Mouse (Mus musculus): ENCODE measurements around the gene Tceanc. TPM values are rescaled to one million over a fixed set of nuclear protein-coding genes. Genes with fewer than 3 reads are reported as not detected.
"Not testable (repeated sequence)": the region's sequence is repeated elsewhere in the genome, so short reads cannot be mapped to it uniquely, and the experiment has no call there.

Gene Tceanc
- total RNA-seq (2021) = 1 to 10 TPM; 2.0 to 2.9 TPM
- long read RNA-seq, experiment 1, full-length matches to known transcripts = 3 of 3 reads
- long read RNA-seq, experiment 1, partial matches to known transcripts = 0 of 3 reads
- long read RNA-seq, experiment 1, other reads (novel, unspliced or antisense) = 0 of 3 reads
- long read RNA-seq, experiment 2, full-length matches to known transcripts = 3 of 3 reads
- long read RNA-seq, experiment 2, partial matches to known transcripts = 0 of 3 reads
- long read RNA-seq, experiment 2, other reads (novel, unspliced or antisense) = 0 of 3 reads

DNA sequence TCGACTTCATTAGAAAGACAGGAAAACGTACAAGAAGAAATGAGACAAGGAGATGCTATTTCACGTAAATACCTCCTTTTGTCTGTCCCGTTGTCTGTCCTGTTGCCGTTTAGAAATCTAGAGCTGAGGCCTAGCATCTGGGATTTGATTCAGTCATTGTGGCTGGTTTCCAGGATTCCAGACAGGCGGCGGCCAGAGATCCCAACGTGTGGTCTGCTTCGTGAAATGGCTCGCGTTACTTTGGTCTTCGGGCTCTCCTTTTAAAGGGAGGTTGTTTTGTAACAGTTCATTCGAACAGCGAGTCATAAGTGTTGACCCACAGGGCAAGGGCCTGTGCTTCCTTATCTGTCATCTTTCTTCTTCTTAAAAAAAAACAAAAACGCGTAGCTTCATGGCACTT is at the start of gene Tceanc:
Tceanc (minus strand) TSS at position 223 of the 400 bp plus-strand sequence.
- no peak for DNase-seq
- intact Hi-C loops (cut with DNase I) = loop anchor here (10.0 kb wide), 1 partner anchor 716 kb away; no protein-coding TSS in a partner anchor

DNA sequence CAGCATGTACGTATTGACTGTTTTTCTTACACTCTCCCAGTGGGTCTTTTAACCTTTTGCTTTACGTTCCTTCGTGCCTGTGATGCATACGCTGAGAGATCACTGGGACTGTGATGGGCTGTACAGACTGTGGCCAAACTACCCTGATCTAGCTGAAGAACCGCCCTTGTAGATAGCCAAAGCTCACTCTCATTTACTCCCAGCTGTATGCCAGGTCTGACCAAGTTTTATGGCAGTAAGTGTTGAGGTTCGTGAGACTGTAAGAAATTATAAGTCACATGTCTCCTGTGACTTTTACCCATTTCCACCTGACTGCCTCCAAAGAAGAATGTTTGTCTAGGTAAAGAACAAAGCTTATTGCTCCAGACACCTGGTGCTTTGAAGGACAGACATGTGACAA is 47.6 kb upstream of the Tceanc start:
- intact Hi-C loops (cut with DNase I) = no loop called here

DNA sequence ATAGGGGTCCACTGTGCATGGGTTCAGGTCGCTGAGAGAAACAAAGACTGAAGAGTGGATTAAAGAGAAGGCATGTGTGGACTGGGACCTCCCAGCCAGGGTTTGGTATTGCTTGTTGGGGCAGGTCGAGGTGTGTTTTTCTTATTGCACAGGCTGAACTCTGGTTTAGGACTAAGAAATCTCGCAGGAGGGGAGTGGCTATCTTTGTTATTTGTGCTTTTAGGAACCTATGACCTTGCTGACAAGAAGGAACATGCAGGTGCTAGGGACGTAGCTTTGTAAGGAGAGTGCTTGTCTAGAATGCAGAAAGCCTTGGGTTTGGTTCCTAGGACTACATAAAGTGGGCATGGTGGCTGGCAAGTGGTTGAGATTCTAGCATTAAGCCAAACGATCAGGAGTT is 47.0 kb upstream of the Tceanc start:
- intact Hi-C loops (cut with DNase I) = no loop called here
- DNase-seq = no peak

More for the DNA sequence above, 47.6 kb upstream of the Tceanc start:
- DNase-seq = no peak

DNA sequence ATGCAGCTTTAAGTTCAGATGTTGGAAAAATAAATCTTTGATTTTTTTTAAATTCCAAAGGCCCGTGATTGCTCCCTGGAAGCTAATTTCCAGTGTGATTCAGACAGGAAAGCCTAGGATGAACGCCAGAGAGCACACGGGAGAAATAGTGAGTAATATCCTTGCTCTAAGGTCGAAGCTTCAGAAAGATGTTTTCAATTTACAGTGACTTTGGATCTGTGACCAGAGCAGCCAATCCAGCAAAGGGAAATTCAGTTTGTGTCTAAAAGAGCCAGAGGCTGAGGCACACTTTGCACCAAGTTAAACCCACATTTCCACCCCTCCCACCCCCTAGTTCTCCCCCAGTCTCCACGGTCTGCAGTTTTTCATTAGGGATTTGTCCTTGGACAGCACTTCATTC is 46.5 kb upstream of the Tceanc start:
- no peak for DNase-seq
- intact Hi-C loops (cut with DNase I) = no loop called here

DNA sequence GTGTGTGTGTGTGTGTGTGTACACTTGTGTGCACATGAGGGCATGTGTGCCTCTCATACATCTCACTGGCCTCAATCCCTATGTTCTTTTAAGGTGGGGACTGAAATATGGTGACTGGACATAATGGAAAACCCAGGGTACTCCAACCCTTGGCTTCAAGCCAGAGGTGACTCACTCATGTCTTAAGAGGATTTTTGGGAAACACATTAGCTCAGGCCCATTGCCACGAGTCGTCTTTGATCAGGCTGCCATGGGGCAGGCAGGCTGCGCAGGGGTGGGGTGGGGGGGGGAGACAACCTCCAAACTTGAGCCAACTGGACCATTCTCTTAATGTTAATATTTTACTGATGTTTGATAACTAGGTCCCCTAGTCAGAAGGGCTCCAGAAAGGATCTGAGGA is 41.0 kb upstream of the Tceanc start:
- intact Hi-C loops (cut with DNase I) = no loop called here
- DNase-seq = no peak

DNA sequence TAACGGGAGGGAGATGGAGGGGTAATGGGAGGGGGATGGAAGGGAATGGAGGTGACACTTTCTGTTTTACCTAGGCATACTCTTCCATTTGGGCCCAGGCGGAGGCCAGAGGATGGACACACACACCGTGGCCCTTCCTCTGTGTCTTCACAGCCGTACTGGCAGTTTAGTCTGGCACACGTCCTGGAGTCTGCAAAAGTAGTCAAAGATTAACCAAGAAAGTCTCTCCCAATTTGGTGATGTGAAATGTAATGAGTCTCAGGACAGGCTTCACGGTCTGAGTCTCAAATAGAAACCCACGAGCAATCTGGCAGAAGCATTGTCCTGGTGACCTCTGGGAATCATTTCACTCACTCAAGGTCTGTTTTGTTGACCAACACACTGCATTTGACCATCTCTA is 34.0 kb upstream of the Tceanc start:
- DNase-seq = no peak
- intact Hi-C loops (cut with DNase I) = no loop called here

DNA sequence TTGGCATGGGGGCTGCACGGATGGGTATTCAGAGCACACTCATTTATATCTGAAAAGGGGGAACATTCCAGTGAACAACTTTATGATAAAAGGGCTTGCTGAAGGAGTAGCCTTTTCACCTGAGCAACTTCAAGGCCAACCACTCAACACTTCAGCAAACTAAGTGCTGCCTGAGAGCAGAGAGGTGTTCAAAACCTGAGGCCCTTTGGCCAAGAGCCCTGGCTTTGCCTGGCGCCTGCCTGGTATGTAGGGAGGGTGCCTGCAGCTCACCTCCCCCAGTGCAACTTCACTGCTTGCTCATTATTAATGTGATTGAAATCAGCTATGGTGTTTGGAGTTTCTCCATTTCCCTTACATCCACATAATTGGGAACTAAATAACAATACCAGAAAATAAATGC is 28.1 kb upstream of the Tceanc start:
- intact Hi-C loops (cut with DNase I) = no loop called here
- no peak for DNase-seq

DNA sequence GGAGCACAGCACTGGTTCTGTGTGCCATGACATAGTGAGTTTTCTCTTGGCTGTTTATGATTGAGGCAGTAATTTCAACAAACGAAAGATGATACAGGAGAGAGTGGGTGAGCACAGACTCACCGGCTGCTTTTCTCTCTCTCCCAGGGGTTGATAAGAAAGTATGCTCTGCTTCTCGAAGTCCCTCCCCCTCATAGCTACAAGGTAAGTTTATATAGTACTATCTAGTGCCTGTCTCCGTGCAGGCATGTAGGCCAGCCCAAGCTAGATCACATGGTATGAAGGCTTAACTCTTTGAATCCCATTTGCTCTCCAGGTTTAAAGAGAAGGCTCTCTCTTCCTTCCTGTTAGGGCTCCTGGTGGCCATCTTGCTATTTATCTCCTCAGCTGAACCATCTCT is 16.8 kb upstream of the Tceanc start:
- no peak for DNase-seq
- intact Hi-C loops (cut with DNase I) = no loop called here

DNA sequence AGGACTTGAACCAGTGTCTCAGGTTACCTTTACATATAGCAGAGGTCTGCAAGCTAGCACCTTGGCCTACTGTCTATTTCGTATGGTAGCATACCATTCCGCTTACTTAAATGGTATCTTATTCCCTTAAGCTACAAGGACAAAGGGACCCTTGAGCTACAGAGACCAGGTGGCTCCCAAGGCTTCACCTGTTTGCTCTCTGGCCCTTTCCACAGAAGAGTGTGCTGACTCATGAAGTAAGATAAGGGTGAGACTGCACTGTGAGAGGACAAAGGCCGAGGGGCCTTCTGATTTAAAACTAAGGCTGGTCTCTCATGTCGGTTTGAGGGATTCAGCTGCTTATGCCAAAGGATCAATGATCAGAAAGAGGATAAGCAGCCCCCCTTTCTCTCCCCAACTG is 15.1 kb upstream of the Tceanc start:
- intact Hi-C loops (cut with DNase I) = no loop called here

DNA sequence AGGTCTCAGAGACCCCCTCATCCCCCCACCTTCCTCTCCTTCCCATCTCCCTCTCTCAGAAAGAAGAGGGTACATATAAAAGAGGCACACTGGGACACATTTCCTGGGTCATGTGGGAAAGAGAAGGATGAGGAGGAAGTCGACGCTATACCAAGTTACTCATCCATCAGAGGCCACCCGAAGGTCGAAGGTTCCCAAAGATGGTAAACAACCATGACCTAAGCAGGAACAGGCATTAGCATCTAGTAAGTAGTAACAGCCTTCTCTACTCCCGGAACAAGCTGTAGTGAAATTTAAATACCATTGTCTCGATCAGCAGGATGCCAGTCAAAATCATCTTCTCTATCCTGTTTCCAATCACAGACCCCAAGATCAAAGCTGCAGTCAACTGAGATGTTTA is 13.3 kb upstream of the Tceanc start:
- no peak for DNase-seq
- intact Hi-C loops (cut with DNase I) = no loop called here

More for the DNA sequence above, 15.1 kb upstream of the Tceanc start:
- no peak for DNase-seq

DNA sequence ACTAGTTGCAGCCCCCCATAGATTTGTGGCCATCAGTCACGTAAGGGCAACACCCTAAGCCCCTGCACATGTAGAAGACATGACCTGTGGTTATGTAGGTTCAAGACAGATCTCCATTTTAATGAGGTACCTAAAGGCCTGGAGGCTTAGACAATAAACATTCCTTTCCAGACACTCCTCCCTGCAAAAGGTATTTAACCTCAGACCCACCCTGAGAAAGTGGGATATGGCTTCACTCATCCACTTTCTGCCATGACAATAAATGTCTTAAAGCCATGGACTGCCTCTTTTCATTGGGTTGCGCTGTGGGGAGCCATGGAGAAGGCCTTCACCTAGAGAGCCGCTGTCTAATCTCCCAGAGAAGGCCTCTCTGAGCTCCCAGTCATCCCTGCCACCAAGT is 9.8 kb upstream of the Tceanc start:
- DNase-seq = no peak
- intact Hi-C loops (cut with DNase I) = no loop called here

DNA sequence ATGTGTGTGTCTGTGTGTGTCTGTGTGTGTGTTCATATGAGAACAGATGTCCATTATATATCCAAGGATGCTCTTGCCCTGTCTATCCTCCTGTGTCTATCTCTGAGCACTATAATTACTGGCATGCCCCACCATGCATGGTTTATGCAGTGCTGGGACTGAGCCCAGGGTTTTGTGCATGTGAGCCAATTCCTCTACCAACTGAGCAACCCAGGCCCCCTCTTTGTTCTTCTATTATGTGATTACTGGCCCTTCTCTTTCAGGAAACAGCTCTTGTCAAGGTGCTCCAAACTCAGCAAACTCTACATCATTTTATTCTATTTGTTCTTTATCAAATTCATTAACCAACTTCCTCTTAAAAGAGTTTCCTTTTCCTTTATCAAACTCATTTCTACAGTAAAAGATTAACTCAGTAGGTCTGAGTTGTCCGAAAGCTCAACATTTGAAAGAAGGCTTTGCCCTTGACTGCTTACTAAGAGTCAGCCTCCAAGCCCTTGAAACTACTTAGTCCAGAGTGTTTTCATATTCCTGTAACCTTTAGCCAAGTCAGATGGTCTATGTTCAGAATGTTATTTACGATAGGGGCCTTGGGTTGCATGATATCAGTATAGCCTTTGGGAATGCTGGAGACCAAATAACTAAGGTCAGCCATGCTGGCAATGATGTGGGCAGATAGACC is 7.4 kb upstream of the Tceanc start:
- DNase-seq = no peak
- intact Hi-C loops (cut with DNase I) = no loop called here

DNA sequence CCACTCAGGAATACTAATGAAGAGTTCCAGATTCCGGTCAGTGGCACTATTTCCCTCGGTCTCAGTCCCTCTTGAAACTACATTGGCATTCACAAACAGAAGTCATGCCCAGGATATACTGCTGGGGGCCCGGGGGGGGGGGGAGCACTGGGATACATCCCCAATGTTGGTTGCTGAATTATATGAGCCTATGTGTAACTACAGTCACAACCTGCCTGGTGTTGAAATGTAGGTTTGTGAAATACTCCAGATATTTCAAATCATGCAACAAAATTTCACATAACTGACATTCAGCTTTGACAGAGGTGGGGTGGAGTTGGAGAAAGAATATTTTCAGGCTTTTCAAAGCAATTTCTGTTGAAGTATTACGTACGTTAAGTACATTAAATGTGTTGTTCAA is 2.4 kb upstream of the Tceanc start:
- DNase-seq = no peak
- intact Hi-C loops (cut with DNase I) = no loop called here

DNA sequence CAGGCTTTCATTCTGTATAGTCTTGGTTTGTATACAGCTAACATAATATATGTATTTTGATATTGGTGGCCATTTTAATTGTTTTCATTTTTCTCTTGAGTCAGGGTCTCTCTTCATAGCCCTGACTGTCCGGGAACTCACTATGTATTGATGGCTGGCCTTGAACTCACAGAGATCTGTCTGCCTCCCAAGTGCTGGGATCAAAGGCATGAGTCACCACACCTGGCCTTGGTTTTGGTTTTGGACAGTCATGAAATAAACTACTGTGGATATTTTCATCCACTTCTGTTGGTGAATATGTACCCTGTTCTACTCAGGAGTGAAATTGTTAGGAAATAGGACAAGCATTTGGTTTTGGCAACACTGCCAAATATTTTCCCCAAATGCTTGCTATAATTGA is 1.7 kb downstream of the Tceanc start:
- DNase-seq = no peak
- intact Hi-C loops (cut with DNase I) = loop anchor here (10.0 kb wide), 1 partner anchor 718 kb away; no protein-coding TSS in a partner anchor

DNA sequence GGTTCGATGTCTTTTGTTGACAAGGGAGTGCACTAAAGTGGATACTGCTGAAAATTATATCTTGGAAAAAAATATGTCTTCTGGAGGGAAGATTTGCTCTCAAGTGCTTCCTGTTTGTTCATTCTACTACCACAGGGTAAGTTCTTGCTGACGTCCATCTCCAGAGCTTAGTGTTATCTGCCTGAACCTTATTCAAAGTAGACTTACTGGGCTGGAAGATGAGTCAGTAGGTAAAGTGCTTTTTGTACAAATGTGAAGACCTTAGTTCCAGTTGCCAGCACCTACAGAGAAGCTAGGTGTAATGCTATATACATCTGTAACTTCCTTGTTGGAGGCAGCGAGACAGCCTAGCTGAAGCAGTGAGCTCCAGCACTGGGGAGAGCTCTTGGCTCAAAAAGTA is 2.4 kb downstream of the Tceanc start:
- intact Hi-C loops (cut with DNase I) = loop anchor here (10.0 kb wide), 1 partner anchor 719 kb away; no protein-coding TSS in a partner anchor
- no peak for DNase-seq

DNA sequence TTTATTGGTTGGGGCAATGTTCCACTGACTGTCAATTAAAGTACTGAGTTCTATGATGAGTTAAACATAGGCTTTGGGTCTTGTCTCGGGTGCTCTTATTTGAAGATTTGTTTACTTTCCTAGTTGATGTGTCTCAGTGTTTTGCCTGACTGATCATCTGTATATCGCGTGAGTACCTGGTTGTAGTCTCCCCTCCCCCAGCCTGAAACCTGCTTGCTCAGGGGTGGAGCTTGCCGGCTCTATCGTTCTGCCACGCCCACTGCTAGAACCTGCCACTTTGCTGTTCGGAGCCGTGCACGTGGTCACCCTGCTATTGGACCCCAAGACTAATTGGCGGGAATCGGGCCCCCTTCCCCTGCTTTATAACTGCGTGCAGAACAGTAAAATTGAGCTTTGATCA is 4.3 kb downstream of the Tceanc start:
- intact Hi-C loops (cut with DNase I) = loop anchor here (10.0 kb wide), 1 partner anchor 721 kb away; no protein-coding TSS in a partner anchor
- not testable (repeated sequence) for DNase-seq

DNA sequence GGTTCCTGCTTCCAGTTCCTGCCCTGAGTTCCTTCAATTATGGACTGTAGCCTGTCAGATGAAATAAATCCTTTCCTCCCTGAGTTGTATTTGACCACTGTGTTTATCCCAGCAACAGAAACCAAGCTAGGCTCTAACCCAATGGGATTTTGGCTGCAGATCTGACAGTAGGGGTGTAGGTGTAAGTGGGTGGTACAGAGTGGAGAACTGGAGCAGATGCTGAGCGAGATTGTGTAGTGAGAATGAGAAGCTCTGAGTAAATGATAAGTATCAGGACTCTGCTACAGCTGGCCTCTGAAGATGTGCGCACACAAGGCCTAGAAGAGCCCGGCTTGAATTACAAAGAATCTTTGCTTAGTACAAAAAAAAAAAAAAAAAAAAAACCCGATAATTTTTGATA is 6.3 kb downstream of the Tceanc start:
- intact Hi-C loops (cut with DNase I) = loop anchor here (2.0 to 10.0 kb wide), 2 partner anchors 67 to 723 kb away; no protein-coding TSS in a partner anchor
- DNase-seq = no peak

DNA sequence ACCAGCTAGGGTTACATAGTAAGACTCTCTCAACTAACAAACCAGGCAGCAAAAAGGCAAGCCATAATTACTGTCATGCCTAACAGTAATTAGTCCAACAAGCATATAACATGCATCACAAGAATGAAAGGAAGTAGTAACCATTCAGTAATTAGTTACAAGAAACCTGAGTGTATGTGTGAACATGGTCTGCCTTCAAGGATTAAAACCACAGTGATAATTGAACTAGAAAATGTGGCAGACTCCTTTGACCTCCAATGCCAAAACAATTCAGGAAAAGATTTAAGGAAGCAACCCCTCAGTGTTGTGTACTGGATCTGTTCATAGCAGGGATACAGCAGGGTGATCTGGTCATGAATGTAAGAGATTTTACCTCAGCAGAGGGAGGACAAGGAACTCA is 7.3 kb downstream of the Tceanc start:
- DNase-seq = no peak
- intact Hi-C loops (cut with DNase I) = loop anchor here (2.0 to 10.0 kb wide), 2 partner anchors 70 to 724 kb away; partner anchors contain the start of genes Ofd1 and Trappc2

DNA sequence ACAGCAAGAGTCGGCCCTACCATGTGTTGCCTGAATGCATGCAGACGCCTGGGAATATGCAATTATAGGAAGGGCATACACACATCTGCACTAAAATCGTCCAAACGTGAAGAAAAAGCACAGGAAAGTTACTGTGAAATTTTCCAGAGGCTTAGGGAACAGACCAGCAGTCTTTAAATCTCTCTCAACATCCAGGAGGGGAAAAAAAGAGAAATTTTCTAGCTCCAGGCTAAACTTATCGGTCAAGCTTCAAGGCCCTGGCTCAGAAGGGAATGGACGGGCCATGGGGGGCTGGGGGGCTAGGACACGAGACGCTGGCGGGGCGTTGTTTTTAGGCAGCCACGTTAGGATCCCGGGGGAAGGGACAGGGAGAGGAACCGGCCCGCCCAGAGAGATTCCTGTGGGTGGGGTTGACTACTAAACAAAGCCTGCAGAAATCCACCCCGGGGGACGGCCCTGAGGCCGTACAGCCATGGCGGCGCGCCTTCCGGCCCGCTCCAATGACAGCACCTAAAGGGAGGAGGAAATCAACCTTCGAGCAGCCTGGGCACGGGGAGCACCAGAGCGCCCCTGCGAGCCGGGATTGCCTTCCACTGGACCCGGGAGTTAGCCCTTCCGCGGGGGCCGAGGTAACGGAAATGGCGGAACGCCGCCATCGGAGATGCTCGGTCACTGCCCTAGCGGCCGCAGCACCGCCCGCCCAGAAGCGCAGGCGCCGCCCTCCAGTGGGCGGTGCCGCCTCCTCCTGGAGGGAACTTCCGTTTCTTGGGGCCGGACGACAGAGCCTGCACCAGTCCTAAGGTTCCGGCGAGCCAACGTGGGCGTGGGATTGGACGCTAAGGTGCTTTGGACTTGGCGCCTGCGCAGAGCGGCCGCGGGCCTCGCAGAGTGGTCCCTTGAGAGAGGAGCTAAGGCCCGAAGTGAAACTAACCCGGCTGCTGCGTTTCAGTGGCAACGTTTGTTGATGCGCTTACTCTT is 8.3 kb downstream of the Tceanc start:
- peak; percentile 86 to 90 for DNase-seq
- intact Hi-C loops (cut with DNase I) = loop anchor here (2.0 to 10.0 kb wide), 2 partner anchors 69 to 725 kb away; partner anchors contain the start of genes Ofd1 and Trappc2

DNA sequence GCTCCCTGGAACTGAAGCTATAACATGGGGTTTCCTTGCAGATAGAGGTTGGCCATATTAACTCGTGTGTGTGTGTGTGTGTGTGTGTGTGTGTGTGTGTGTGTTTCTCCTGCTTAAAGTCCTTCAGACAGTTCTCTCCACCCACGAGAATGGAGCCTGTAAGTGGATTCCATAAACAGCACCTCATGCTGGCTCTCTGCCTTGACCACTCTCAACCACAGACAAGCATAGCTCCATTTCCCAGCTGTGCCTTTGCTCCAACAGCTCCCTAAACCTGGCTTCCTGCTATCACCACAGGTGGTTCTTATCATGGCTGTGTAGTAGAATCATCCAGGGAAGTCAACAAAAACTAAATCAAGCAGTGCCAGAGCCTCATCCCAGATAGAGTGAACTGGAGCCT is 13.9 kb downstream of the Tceanc start:
- intact Hi-C loops (cut with DNase I) = no loop called here

More for the DNA sequence above, 13.9 kb downstream of the Tceanc start:
- no peak for DNase-seq

All from gastrocnemius, postnatal 36 days (tissue).